Mouse (Mus musculus): ENCODE measurements around the gene Camsap3.

The Camsap3 gene

GRCm38 (mm10) chr8:3600401-3600800 is 13.3 kb downstream of the Camsap3 start:
- no peak for DNase-seq (ENCODE audit: low read depth)

- DNase-seq (ENCODE audit: low read depth) = no peak
Measured at GRCm38 (mm10) chr8:3603439-3603838, 16.3 kb downstream of the Camsap3 start.

- DNase-seq (ENCODE audit: low read depth) = no peak
Measured at GRCm38 (mm10) chr8:3606593-3606992, 19.5 kb downstream of the Camsap3 start.

- DNase-seq (ENCODE audit: low read depth) = no peak
Measured at GRCm38 (mm10) chr8:3607822-3608221, 20.7 kb downstream of the Camsap3 start.

GRCm38 (mm10) chr8:3609046-3609815 is 22.1 kb downstream of the Camsap3 start:
- DNase-seq (ENCODE audit: low read depth) = no peak

- DNase-seq (ENCODE audit: low read depth) = no peak
Measured at GRCm38 (mm10) chr8:3609816-3610150, 22.7 kb downstream of the Camsap3 start.

GRCm38 (mm10) chr8:3621199-3621970 is 34.3 kb downstream of the Camsap3 start, which contains the start of the genes Xab2 and Pet100:
TSS of gene Xab2 (minus strand) at chr8:3621316.
TSS of gene Pet100 (plus strand) at chr8:3621548.
- peak; percentile 100 for DNase-seq (ENCODE audit: low read depth)

GRCm38 (mm10) chr8:3622119-3622518 is 35.0 kb downstream of the Camsap3 start:
- no peak for DNase-seq (ENCODE audit: low read depth)

- DNase-seq (ENCODE audit: low read depth) = no peak
Measured at GRCm38 (mm10) chr8:3625445-3625844, 38.4 kb downstream of the Camsap3 start, which contains the start of gene Pcp2. TSS of gene Pcp2 (minus strand) at chr8:3625545.

GRCm38 (mm10) chr8:3626971-3627370 is 39.9 kb downstream of the Camsap3 start:
- no peak for DNase-seq (ENCODE audit: low read depth)

GRCm38 (mm10) chr8:3628014-3628413 is 40.9 kb downstream of the Camsap3 start:
- no peak for DNase-seq (ENCODE audit: low read depth)

GRCm38 (mm10) chr8:3630647-3631477 is 43.8 kb downstream of the Camsap3 start, which contains the start of gene Stxbp2:
TSS of gene Stxbp2 (plus strand) at chr8:3630955.
- peak; percentile 72 for DNase-seq (ENCODE audit: low read depth)

GRCm38 (mm10) chr8:3631478-3631875 is 44.4 kb downstream of the Camsap3 start:
- no peak for DNase-seq (ENCODE audit: low read depth)

- DNase-seq (ENCODE audit: low read depth) = peak; percentile 72
Measured at GRCm38 (mm10) chr8:3645804-3646203, 58.7 kb downstream of the Camsap3 start.

GRCm38 (mm10) chr8:3646824-3647531 is 59.9 kb downstream of the Camsap3 start:
- DNase-seq (ENCODE audit: low read depth) = no peak

- DNase-seq (ENCODE audit: low read depth) = no peak
Measured at GRCm38 (mm10) chr8:3647561-3647960, 60.5 kb downstream of the Camsap3 start.

- no peak for DNase-seq (ENCODE audit: low read depth)
Measured at GRCm38 (mm10) chr8:3648268-3648667, 61.2 kb downstream of the Camsap3 start.

- no peak for DNase-seq (ENCODE audit: low read depth)
Measured at GRCm38 (mm10) chr8:3648990-3649389, 61.9 kb downstream of the Camsap3 start.

GRCm38 (mm10) chr8:3652845-3653244 is 65.8 kb downstream of the Camsap3 start:
- DNase-seq (ENCODE audit: low read depth) = no peak

- DNase-seq (ENCODE audit: low read depth) = no peak
Measured at GRCm38 (mm10) chr8:3654726-3655508, 67.8 kb downstream of the Camsap3 start.

- no peak for DNase-seq (ENCODE audit: low read depth)
Measured at GRCm38 (mm10) chr8:3655526-3655925, 68.4 kb downstream of the Camsap3 start, which contains the start of gene Retn. TSS of gene Retn (plus strand) at chr8:3655770.

Data from c-Kit-positive CD71-positive TER-119-negative erythroid progenitor cells, embryonic 14.5 days (primary cell).